Comparison of ENCODE assay signal across 8 mouse cellular contexts in the genomic region with DNA sequence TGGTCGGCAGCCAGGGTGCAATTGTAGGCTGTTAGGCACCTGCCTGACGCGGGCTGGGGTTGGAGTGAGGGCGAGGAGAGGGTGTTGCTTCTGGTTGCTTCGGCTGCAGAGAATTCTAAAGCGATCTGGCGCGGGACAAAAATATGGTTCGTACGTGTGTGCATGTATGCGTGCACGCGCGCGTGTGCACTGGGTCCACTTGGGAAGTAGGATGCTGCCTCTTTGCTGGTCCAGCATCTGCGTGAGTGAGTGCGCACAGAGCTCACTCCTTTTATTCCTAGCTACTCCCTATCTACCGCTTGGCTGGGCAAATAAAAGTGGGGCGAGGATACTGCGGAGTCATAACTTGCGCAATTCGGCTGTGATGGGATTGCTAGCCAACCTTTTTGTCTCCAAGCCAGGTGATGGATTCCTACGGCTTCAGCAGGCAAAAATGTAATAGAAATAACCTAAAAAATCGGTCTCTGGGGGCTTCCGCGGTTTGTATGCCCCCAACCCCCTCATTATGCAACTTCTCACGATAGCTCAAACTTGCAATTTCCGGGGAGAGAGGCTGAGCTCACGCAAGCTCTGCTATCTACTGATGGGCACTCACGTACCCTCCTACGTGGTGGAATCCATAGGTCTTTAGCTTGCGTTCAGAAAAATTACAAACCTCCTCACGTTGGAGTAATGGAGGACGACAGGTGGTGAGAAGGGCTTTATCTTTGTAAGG. TPM values are rescaled to one million over a fixed set of nuclear protein-coding genes. Genes with fewer than 3 reads are reported as not detected.
DNase-seq lines count a peak whose midpoint lies in the region; ATAC-seq lines count a peak whose summit lies in the region.

No protein-coding gene starts in this region.

- H3K4me2 ChIP-seq in stomach, embryonic 15.5 days, result peak overlapping the region; percentile 83

- H3K36me3 ChIP-seq in stomach, embryonic 15.5 days, result no peaks in the 10 kb centered on the region

- no peaks in the 10 kb centered on the region for H3K9me3 ChIP-seq in stomach, embryonic 15.5 days

- H3K27me3 ChIP-seq in stomach, embryonic 15.5 days (replicated peaks), result no peaks in the 10 kb centered on the region

- ATAC-seq in stomach, embryonic 15.5 days (ENCODE audit: insufficient read depth, low FRiP score, low read depth), result no peak

- peaks cover 42% of the 10 kb centered on the region for H3K4me1 ChIP-seq in stomach, embryonic 15.5 days

- peak; percentile 53 to 68 for DNase-seq in left cerebral cortex, adult 18-20 months (ENCODE audit: low spot score in 2 of 2)
- DNase-seq in left cerebral cortex, adult 11 months (ENCODE audit: low spot score), result no peak
- peak; percentile 69 to 76 for DNase-seq in cerebellum, adult 18-20 months
- peak; percentile 51 to 65 for DNase-seq in frontal cortex, postnatal 14 days (ENCODE audit: low spot score in 2 of 2)
- peak; percentile 62 to 77 for DNase-seq in layer of hippocampus, adult 18-20 months (ENCODE audit: low spot score in 2 of 2)
- peak; percentile 40 for DNase-seq in lung, postnatal 36 days
- no peak for DNase-seq in adipocyte (ENCODE audit: low spot score)

- H3K27ac ChIP-seq in stomach, embryonic 15.5 days, result peak overlapping the region; percentile 73

- peak overlapping the region; percentile 20 for H3K9ac ChIP-seq in stomach, embryonic 15.5 days

- H3K4me3 ChIP-seq in stomach, embryonic 15.5 days (replicated peaks), result peak overlapping the region; percentile 65

- under 1% methylated on average over 34 of the region's 34 CpGs for WGBS in stomach, embryonic 15.5 days

RNA-seq across cellular contexts. Expression of a gene that starts 2.8 kb away (rescaled TPM):
- total RNA-seq in left cerebral cortex, adult 18-20 months (2021), result 10 to 100 TPM; 42.5 to 62.4 TPM
- 10 to 100 TPM; 77.4 to 83.5 TPM for total RNA-seq in layer of hippocampus, adult 18-20 months (2021)
- polyA plus RNA-seq in stomach, embryonic 15.5 days (2015; fragmentation: Nextera tagmentation; extraction: Ambion mirVana), result 89.8 and 94.7 TPM in 2 replicates

RNA-seq across cellular contexts. Expression of a gene that starts 47.6 kb away (rescaled TPM):
- total RNA-seq in left cerebral cortex, adult 18-20 months (2021), result 10 to 100 TPM; 63.4 to 79.3 TPM
- 10 to 100 TPM; 35.9 to 42.9 TPM for total RNA-seq in layer of hippocampus, adult 18-20 months (2021)
- polyA plus RNA-seq in stomach, embryonic 15.5 days (2015; fragmentation: Nextera tagmentation; extraction: Ambion mirVana), result 404 and 428 TPM in 2 replicates

Comparison
In these comparisons a context has a peak if more than half of its experiments do, and no peak if none do; other contexts are left out.
1. DNase-seq: peak in left cerebral cortex, adult 18-20 months (2 of 2), cerebellum, adult 18-20 months (2 of 2), frontal cortex, postnatal 14 days (2 of 2), layer of hippocampus, adult 18-20 months (2 of 2) and lung, postnatal 36 days (single experiment); none in left cerebral cortex, adult 11 months (single experiment) and adipocyte (single experiment).